Mouse (Mus musculus) neural tube, postnatal 0 days (tissue): Measurements from ENCODE around the gene Trmt11. TPM values are rescaled to one million over a fixed set of nuclear protein-coding genes. Genes with fewer than 3 reads are reported as not detected.

Source experiments
- polyA plus RNA-seq: library from polyadenylated mRNA; unstranded; fragments of >200 nt; fragmentation: Nextera tagmentation; extraction: Ambion mirVana; gene quantifications from 2 replicates; pipeline ENCODE4 v1.2.1, GENCODE M21; 2015

Trmt11 gene
- polyA plus RNA-seq, result 15.6 and 16.8 TPM in 2 replicates

DNA sequence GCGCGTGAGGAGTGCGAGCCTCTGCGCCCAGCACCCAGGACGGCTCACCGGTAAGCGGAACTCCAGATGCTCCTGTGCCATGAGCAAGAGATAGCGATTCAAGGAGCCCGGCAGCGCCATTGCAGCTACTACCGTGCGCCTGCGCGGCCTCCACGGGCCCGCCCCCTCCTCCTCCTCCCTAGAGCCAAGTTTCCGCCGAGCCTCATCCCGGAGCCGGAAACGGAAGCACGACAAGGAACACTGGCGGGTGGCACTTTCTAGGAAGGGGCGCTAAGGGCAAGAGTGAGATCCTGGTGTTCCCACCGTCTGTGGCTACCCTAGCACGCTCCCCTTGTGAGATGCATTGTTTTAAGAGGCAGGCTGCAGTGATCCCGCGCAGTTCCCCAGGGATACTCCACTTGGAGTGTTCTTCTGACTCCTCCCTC is at the start of gene Trmt11:
Gene Trmt11 (minus strand): TSS at position 208 of the 425 bp plus-strand sequence.

DNA sequence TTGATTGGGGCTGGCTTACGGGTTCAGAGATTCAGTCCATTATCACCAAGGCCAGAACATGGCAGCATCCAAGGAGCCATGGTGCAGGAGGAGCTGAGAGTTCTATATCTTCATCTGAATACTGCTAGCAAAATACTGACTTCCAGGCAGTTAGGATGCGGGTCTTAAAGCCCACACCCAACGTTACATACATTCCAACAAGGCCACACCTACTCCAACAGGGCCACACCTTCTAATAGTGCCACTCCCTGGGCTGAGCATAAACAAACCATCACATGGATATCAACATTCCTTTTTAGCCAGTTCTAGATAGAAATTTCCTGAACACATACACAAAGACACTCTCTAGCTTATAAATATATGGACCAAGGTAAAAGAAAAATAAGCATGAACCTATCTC is 29.0 kb upstream of the Trmt11 start, which contains the start of gene Hint3:
Gene Hint3 (minus strand): TSS at position 120 of the 400 bp plus-strand sequence.

Other genes with a start within 250 kb of the Trmt11 start
- 18.5 and 18.9 TPM in 2 replicates for gene Hint3, start 28.9 kb upstream of the Trmt11 start, polyA plus RNA-seq
- 28.5 and 29.2 TPM in 2 replicates for gene Ncoa7, start 202.6 kb upstream of the Trmt11 start, polyA plus RNA-seq
- 14.4 and 15.5 TPM in 2 replicates for gene Hey2, start 242.1 kb upstream of the Trmt11 start, polyA plus RNA-seq